Mouse (Mus musculus) heart, adult 8-10 months (tissue): Measurements from ENCODE around the gene Gldc. TPM values are rescaled to one million over a fixed set of nuclear protein-coding genes. Genes with fewer than 3 reads are reported as not detected.

Experiments
- DNase-seq: peaks from one replicate; pipeline ENCODE4 v3.0.0; 2022; ENCODE audit warnings: low spot score
- total RNA-seq, 4 experiments: library from RNA; stranded (reverse); gene quantifications; 2 replicates each; pipeline ENCODE4 v1.2.4; 2022

Gldc gene
- total RNA-seq, 4 experiments from 2014 or later = 0.06 to 0.56 (median 0.16) TPM

- DNase-seq = no peak
These were observed 17.0 kb downstream of the Gldc start for GRCm38 (mm10) chr19:30158189-30158588.

GRCm38 (mm10) chr19:30157031-30157687, 18.1 kb downstream of the Gldc start:
- no peak for DNase-seq

GRCm38 (mm10) chr19:30153729-30154128, 21.5 kb downstream of the Gldc start:
- no peak for DNase-seq

- no peak for DNase-seq
These were observed 23.9 kb downstream of the Gldc start for GRCm38 (mm10) chr19:30151290-30151689.

GRCm38 (mm10) chr19:30149238-30149805, 25.9 kb downstream of the Gldc start:
- no peak for DNase-seq

- no peak for DNase-seq
These were observed 27.9 kb downstream of the Gldc start for GRCm38 (mm10) chr19:30147306-30147705.

- DNase-seq = peak; percentile 21
These were observed 28.5 kb downstream of the Gldc start for GRCm38 (mm10) chr19:30146761-30147160.

GRCm38 (mm10) chr19:30145106-30145505, 30.1 kb downstream of the Gldc start:
- no peak for DNase-seq

- no peak for DNase-seq
These were observed 38.9 kb downstream of the Gldc start for GRCm38 (mm10) chr19:30136308-30136707.

- DNase-seq = peak; percentile 47
These were observed 47.1 kb downstream of the Gldc start for GRCm38 (mm10) chr19:30128177-30128576.

- no peak for DNase-seq
These were observed 49.6 kb downstream of the Gldc start for GRCm38 (mm10) chr19:30125670-30126059.

GRCm38 (mm10) chr19:30124999-30125669, 50.1 kb downstream of the Gldc start:
- no peak for DNase-seq

- DNase-seq = no peak
These were observed 56.6 kb downstream of the Gldc start for GRCm38 (mm10) chr19:30118344-30119312.

- DNase-seq = peak; percentile 58
These were observed 57.5 kb downstream of the Gldc start for GRCm38 (mm10) chr19:30117775-30118174.

- DNase-seq = no peak
These were observed 58.0 kb downstream of the Gldc start for GRCm38 (mm10) chr19:30117241-30117640.

- no peak for DNase-seq
These were observed 59.6 kb downstream of the Gldc start for GRCm38 (mm10) chr19:30115606-30116005.

GRCm38 (mm10) chr19:30114919-30115441, 60.2 kb downstream of the Gldc start:
- DNase-seq = no peak

GRCm38 (mm10) chr19:30112961-30113688, 62.1 kb downstream of the Gldc start:
- DNase-seq = no peak

- DNase-seq = no peak
These were observed 63.8 kb downstream of the Gldc start for GRCm38 (mm10) chr19:30111421-30111820.

GRCm38 (mm10) chr19:30109122-30109521, 66.1 kb downstream of the Gldc start:
- no peak for DNase-seq

GRCm38 (mm10) chr19:30108616-30109015, 66.6 kb downstream of the Gldc start:
- no peak for DNase-seq
